Mouse (Mus musculus): Measurements from ENCODE around the gene Gm4871.

DNA sequence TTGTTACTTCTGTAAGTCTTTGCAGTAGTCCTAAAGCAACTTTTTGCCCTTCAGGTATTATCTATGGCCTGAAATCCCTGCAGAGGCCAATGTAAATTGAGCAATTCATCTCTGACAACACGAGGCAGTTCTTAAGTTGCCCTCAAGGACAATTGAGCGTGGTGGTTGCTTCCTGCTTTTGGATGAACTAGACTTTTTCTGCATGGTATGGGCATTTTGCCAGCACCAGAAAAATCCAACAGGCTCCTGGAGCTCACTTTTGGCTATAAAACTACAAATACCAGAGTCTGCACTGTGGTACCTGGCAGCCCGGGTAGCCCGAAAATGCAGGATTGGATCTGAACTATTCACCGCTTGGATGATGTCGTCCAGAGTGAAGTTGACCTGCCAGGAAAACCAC, 27.0 kb downstream of the Gm4871 start:
- TF ChIP-seq CTCF (IDR thresholded peaks at IDR 0.05; ENCODE audit: low read depth) (no peak), EP300 (IDR thresholded peaks at IDR 0.05; ENCODE audit: low read depth) (no peak)
